Mouse (Mus musculus): ENCODE results near the gene Adipor1. TPM values are rescaled to one million over a fixed set of nuclear protein-coding genes. Genes with fewer than 3 reads are reported as not detected.

Gene Adipor1
- polyA plus RNA-seq (2012; rRNA removed), result 78.1 and 112 TPM in 2 replicates

DNA sequence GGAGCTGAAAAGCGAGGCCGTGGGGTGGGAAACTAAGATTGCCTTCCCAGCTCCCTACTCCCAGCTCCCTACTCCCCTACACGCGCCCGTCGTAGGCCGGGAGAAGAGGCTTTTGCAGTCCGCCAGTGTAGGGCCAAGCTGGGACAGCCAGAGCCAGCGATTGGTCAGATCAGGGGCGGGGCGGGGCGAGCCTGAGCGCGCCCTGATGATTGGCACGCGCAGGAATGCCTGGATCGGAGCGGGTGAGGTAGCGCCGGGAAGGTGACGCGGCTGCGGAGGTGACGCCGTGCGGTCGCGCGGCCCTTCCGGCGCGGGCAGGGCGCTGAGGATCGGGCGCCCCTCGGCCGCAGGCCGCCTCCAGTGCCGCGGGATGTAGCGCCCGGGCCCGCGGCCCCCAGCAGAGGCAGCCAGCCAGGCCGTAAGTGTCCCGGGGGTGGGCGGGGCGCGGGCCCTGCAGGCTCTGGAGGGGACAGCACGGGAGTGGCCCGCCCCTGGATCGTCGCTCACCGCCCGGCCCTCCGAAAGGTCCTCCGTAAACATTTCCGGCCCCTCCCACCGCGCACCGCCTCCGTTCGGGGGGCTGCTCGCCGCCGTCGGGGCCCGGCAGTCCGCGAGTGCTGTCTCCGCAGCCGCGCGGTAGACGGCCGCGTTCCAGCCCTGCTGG, at the start of gene Adipor1:
Adipor1 (plus strand) TSS at position 211 of the 664 bp plus-strand sequence.

DNA sequence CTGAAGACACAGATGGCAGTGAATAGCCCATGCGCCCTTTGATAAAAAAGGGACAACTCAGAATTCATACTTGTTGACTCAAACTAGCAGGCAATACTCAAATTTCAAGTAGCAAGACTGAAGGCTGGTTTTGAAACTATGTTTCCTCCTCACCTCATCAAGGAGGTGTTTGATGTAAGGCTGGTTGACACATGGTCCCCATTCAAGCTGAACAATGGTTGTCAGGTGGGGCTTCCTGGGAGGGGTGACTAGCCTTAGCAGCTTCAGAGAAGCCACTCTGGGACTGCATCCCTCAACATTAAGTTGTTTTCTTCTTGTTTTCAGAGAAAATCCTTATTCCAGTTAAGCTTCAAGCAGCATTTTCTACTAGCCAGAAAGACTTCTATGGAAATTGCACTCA, 29.5 kb upstream of the Adipor1 start, which contains the start of gene 4933406M09Rik:
4933406M09Rik (plus strand) TSS at position 275 of the 400 bp plus-strand sequence.

DNA sequence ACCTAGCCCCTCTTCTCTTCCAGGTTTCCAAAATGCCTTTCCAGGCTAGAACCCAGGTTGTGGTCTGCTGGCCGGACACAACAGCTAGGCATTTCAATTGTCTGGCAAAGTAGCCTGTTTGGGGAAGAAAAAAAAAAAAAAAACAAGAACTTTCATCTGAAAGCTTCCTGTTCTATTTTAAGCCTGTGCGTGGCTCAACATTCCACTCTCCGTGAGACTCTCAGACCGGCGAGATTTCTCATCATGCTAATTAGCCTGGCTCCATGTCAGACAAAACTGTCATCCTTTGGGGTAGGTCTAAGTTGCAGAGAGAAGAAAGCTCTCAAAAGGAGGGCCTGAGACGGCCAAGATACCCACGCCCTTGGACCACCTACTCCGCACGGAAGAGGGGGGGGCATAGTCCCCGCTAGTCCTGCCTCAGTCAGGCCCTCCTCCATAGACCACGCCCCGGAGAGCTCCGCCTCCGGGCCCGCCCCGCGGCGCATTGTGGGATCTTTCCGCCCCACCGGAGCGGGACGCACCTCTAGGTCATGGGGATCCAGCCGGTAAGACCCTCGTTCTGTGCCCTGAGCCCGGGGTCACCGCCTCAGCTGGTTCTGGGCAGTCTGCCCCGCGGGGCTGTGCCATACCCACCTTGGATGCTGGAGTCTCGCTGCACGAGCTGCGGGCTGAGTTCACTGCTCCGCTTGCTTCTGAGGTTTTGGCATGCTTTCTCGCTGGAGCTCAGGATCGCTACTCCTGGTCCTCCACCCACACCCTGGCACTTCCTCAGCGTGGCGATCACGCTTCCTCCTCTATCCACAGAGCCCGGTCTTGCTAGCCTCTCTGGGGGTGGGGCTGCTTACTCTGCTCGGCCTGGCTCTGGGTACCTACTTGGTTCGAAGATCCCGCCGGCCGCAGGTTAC, 9.4 kb upstream of the Adipor1 start, which contains the start of gene Cyb5r1:
Cyb5r1 (plus strand) TSS at position 51 of the 905 bp plus-strand sequence.

DNA sequence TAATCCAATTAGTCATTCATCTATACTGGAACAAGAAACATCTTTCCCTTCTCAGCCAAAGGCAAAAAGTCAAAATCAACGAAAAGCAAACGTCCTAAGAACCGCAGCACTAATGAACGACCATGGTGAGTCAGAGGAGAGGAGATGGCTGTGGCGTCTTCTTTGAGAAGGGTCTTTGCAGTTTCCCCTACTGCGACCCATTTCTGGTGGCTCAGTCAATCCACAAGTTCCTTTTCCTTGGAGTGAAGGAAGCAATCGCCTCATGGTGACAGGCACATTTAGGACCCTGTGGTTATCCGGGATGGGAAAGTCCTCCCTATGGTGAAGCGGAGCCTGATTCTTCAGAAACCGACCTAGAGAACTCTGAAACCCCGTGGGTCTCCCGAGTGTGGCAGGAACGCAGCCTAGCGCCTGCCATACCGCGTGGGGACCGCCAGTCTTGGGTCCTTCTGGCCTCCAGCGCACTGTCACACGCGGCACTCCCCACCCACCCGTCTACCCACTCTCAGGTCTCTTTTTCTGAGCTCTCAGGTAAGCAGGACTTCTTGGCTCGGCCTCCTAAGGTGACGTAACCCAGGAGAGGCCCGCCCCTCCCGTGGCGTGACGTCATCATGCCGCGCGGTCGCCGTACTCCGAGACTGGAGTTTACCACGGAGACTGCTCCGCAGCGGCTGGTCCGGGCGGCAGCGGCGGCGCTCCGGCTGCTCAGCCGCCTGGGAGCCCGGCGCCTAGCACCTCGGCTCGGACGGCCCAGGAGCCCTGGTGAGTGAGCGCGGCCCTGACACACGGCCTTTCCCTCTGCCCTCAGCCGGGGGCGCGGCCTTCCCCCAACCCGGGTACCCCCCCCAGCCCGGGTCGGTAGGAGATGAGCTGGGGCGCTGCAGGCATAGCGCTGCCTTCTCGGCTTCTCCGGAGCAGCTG, 40.0 kb downstream of the Adipor1 start, which contains the start of gene Klhl12:
Klhl12 (plus strand) TSS at position 628 of the 921 bp plus-strand sequence.

Other genes with a start within 250 kb of the Adipor1 start
- gene Chil1, start 233.2 kb upstream of the Adipor1 start, polyA plus RNA-seq (2012; rRNA removed), result 0.87 and 2.3 TPM in 2 replicates
- 1.3 and 2.8 TPM in 2 replicates for gene Mybph, start 221.9 kb upstream of the Adipor1 start, polyA plus RNA-seq (2012; rRNA removed)
- 10.2 and 10.5 TPM in 2 replicates for gene Adora1, start 179.9 kb upstream of the Adipor1 start, polyA plus RNA-seq (2012; rRNA removed)
- 0.51 and 1.1 TPM in 2 replicates for gene Myog, start 125.4 kb upstream of the Adipor1 start, polyA plus RNA-seq (2012; rRNA removed)
- gene Ppfia4, start 82.5 kb upstream of the Adipor1 start, polyA plus RNA-seq (2012; rRNA removed), result 3.7 and 3.8 TPM in 2 replicates
- gene Tmem183a, start 53.4 kb upstream of the Adipor1 start, polyA plus RNA-seq (2012; rRNA removed), result 44.1 and 52.2 TPM in 2 replicates
- gene 4933406M09Rik, start 29.4 kb upstream of the Adipor1 start, polyA plus RNA-seq (2012; rRNA removed), result not detected in 2 replicates
- 21.6 and 23.2 TPM in 2 replicates for gene Cyb5r1, start 9.8 kb upstream of the Adipor1 start, polyA plus RNA-seq (2012; rRNA removed)
- 1.1 and 1.4 TPM in 2 replicates for gene Klhl12, start 40.2 kb downstream of the Adipor1 start, polyA plus RNA-seq (2012; rRNA removed)
- 3.6 and 4.5 TPM in 2 replicates for gene Rabif, start 79.3 kb downstream of the Adipor1 start, polyA plus RNA-seq (2012; rRNA removed)
- gene Mgat4e, start 134.3 kb downstream of the Adipor1 start, polyA plus RNA-seq (2012; rRNA removed), result not detected in 2 replicates
- 5.6 and 8.5 TPM in 2 replicates for gene Kdm5b, start 144.8 kb downstream of the Adipor1 start, polyA plus RNA-seq (2012; rRNA removed)
- gene Syt2, start 231.3 kb downstream of the Adipor1 start, polyA plus RNA-seq (2012; rRNA removed), result 0.01 and 0.03 TPM in 2 replicates

Data from stomach, adult 2 months (tissue).